Mouse (Mus musculus): Measurements from ENCODE around the gene Arid3c.
"Not testable (repeated sequence)": the region's sequence is repeated elsewhere in the genome, so short reads cannot be mapped to it uniquely, and the experiment has no call there.

The Arid3c gene

DNA sequence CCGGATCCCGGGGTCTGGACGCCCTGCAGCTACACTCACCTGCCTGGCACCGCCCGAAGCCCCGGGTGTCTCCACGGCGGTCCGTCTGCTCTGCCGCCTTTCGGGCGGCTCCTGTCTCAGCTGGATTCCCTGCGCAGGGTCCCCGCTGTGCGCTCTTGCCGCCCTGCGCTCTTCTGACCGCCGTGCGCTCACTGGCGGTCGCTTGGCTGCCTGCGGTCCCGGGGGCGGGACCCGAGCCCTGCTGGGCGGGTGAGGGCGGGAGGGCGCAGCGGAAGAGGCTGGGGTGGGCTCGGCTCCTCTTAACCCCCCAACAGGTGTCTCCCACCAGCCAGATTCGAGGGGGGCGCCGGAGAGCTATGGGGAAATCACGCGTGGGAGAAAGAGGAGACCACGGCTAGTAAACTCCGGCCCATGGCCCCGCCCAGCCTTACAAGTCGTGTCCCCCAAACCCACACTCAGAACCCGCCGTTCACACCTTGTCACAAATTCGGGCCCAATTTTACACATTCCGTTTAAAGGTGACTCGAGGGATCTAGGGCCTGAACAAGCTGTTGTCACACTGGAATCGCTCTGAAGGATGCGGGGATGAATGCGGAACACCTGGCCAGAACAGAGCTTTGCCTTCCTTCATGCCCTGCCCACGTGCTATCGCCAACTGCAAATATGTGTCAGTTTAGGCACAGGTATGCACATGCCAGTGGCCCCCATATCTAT is at the start of gene Arid3c:
TSS of gene Arid3c (minus strand) at position 91 of the 714 bp plus-strand sequence.
- no peak for DNase-seq (ENCODE audit: low read depth in 1 of 2, low spot score in 2 of 2)

DNA sequence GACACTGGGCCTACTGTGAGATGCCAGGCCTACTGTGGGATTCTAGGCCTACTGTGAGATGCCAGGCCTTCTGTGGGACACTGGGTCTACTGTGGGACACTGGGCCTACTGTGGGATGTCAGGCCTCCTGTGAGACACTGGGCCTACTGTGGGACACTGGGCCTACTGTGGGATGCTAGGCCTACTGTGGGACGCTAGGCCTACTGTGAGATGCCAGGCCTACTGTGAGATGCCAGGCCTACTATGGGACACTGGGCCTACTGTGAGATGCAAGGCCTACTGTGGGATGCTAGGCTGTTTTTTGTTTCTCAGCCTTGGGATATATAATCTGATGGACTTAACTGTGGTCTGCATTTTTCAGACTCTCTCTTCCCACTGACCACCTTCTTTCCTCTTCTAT is 44.9 kb upstream of the Arid3c start:
- DNase-seq (ENCODE audit: low read depth in 1 of 2, low spot score in 2 of 2) = not testable (repeated sequence)

DNA sequence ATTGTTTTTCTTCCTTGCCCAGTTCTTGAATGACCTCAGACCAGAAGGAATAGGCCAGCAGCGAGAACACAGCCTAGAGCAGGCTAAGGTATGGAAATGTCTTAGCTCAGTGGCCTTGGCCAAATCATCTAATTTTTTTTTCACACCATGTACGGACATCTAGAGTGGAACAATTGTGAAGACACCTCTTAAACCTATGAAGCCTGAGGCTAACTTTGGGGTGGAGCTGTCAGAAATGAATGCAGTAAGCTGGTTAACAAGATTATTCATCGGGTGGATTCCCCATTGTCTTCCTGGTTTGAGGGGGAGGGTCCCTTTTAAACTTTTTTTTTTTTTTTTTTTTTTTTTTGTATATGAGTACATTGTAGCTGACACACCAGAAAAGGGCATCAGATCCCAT is 43.6 kb upstream of the Arid3c start:
- DNase-seq (ENCODE audit: low read depth in 1 of 2, low spot score in 2 of 2) = not testable (repeated sequence)

- DNase-seq (ENCODE audit: low read depth in 1 of 2, low spot score in 2 of 2) = peak; percentile 45 to 69
These were observed 43.1 kb upstream of the Arid3c start, which contains the start of gene Ccl27a for GRCm38 (mm10) chr4:41774002-41774401. TSS of gene Ccl27a (minus strand) at chr4:41774247.

DNA sequence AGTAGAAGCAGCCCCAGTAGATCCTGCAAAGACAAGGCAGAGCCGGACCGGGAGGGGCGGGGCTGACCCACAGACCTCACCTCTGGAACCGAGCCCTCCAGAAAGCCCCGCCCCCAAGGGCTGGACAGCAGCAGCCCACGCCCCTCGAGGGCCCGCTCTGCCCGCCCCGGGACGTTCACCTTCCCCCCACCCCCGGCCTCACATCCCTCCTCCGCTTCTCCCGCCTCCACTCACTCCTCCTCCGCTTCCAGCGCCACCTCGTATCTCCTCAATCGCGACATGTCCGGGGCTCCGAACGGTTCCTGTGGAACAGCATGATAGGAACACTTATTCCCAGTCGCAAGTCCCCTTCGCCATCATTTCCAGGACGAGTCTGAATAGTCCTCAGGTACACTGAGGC is 42.6 kb upstream of the Arid3c start:
- peak; percentile 30 to 52 for DNase-seq (ENCODE audit: low read depth in 1 of 2, low spot score in 2 of 2)

DNA sequence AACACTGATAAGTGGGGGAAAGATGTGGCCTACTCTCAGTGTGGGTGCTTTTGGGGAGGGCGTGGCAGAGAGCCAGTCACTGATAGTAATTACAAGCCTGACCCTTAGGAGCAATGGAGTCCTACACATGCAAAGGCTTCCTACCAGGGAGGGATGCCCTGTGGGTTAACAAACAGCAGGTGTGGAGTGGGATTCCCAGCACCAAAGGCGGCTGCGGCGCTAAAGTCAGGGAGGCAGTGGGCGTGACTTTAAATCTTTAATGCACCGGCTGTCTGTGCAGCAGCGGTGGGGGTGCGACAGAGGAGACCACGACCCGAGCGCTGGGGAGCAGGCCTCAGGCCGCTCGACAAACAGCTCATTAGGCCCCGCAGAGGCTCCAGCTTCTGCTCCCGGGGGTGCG is 42.0 kb upstream of the Arid3c start:
- DNase-seq (ENCODE audit: low read depth in 1 of 2, low spot score in 2 of 2) = not testable (repeated sequence)

- not testable (repeated sequence) for DNase-seq (ENCODE audit: low read depth in 1 of 2, low spot score in 2 of 2)
These were observed 36.4 kb upstream of the Arid3c start for GRCm38 (mm10) chr4:41767301-41767700.

DNA sequence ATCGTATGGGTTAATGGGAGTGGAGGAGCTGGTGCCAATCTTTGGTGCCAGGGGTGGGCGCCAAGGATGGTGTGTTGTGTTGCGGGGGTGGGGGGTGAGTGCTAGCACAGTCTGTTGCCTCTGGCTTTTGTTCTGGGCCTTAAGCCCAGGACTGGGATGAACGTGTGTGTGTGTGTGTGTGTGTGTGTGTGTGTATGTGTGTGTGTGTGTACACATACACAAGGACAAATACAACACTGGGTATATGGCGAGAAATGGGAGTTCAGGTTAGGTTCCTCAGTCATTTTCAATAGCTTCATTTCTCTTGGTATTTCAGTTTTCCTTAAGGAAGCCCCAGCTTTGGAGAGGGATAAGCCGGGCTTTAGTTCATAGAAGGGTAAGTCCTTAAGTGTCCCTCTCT is 32.2 kb upstream of the Arid3c start:
- DNase-seq (ENCODE audit: low read depth in 1 of 2, low spot score in 2 of 2) = not testable (repeated sequence)

DNA sequence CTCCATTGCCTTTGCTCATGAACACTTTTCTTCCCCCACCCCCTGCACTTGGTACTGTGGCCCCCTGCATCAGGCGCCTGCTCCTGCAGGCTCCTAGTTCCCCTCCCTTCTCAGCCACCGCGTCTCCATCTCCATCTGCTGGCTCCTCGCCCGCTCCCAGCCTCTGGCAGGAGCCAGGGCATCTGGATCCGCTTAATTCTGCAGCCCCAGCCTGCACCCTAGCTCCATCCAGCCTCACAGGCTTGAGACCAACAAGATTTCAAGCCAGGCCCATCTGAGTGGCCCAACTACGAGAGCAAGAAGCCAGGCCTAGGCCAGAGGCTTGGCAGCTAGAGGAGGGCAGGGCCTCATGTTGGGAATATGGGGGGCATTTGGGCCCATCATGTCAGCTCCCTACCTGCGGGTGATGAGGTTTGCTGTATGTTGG is 31.8 kb upstream of the Arid3c start:
- not testable (repeated sequence) for DNase-seq (ENCODE audit: low read depth in 1 of 2, low spot score in 2 of 2)

DNA sequence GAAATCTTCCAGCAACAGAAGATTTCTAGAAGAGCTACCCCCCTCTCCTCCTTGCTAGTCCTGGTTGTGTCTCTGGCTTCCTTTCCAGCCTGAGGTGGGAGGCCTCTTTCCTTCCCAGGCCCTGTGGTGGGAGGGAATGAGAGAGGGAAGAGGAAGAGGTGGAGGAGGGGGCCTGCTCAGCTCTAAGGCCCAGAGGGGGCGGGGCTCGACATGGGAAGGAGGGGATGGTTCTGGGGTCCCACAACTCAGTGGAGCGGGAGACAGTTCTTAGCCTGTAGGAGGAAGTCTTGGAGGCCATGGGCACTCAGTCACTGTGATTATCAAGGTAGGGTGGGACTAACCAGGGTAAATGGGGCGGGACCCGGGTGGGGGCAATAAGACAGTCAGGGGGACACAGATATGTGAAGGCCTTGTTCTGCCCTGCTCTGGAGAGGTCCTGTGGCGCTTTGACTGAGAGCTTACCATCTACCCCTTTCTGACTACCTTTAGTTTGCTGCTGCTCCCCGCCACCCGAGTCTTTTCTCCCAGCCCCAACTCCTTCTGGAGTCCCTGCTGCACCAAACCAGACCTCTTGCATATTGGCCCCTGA is 31.3 kb upstream of the Arid3c start:
- DNase-seq (ENCODE audit: low read depth in 1 of 2, low spot score in 2 of 2) = no peak

DNA sequence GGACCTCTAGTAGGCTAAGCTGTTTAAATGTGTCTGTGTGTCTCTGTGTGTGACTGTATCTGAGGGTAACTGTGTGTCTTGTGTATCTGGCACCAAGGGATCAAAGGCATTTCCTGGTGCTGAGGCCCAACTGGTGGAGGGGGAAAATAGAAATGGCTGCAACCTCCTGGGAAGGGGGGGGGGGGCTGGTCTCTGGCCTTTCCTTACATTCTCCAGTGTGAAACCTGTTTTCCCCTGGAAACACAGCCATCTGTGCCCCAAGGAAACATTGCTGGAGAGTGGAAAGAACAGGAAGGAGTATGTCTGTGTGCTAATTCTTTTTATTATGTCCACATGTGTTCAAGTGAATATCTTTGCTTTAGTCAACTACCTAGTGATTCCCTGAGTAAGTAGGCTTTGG is 30.7 kb upstream of the Arid3c start:
- DNase-seq (ENCODE audit: low read depth in 1 of 2, low spot score in 2 of 2) = no peak

GRCm38 (mm10) chr4:41760911-41761310 is 30.0 kb upstream of the Arid3c start:
- no peak for DNase-seq (ENCODE audit: low read depth in 1 of 2, low spot score in 2 of 2)

GRCm38 (mm10) chr4:41760288-41760721 is 29.4 kb upstream of the Arid3c start:
- peak; percentile 27 to 38 for DNase-seq (ENCODE audit: low read depth in 1 of 2, low spot score in 2 of 2)

- DNase-seq (ENCODE audit: low read depth in 1 of 2, low spot score in 2 of 2) = no peak
These were observed 28.8 kb upstream of the Arid3c start for GRCm38 (mm10) chr4:41759656-41760287.

- no peak for DNase-seq (ENCODE audit: low read depth in 1 of 2, low spot score in 2 of 2)
These were observed 28.3 kb upstream of the Arid3c start for GRCm38 (mm10) chr4:41759206-41759605.

GRCm38 (mm10) chr4:41758701-41759100 is 27.8 kb upstream of the Arid3c start:
- no peak for DNase-seq (ENCODE audit: low read depth in 1 of 2, low spot score in 2 of 2)

GRCm38 (mm10) chr4:41758021-41758420 is 27.1 kb upstream of the Arid3c start:
- no peak for DNase-seq (ENCODE audit: low read depth in 1 of 2, low spot score in 2 of 2)

DNA sequence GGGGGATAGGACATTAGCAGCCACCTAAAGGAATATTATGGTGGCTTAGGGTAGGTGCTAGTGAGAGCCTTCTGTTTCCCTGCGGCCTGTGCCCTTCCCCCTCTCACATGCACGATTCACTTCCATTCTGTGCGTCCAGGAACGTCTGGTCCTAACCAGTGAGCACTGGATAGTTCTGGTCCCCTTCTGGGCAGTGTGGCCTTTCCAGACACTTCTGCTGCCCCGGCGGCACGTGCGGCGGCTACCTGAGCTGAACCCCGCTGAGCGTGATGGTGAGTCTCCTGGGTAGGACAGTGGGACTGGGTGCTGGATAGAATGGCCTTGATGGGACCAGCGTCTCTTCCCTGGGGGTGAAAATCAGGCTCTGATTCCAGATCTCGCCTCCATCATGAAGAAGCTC is 26.4 kb upstream of the Arid3c start:
- no peak for DNase-seq (ENCODE audit: low read depth in 1 of 2, low spot score in 2 of 2)

GRCm38 (mm10) chr4:41756440-41756839 is 25.5 kb upstream of the Arid3c start:
- DNase-seq (ENCODE audit: low read depth in 1 of 2, low spot score in 2 of 2) = no peak

- DNase-seq (ENCODE audit: low read depth in 1 of 2, low spot score in 2 of 2) = peak; percentile 48 to 78
These were observed 24.7 kb upstream of the Arid3c start, which contains the start of gene Sigmar1 for GRCm38 (mm10) chr4:41755338-41756305. TSS of gene Sigmar1 (minus strand) at chr4:41756157.

DNA sequence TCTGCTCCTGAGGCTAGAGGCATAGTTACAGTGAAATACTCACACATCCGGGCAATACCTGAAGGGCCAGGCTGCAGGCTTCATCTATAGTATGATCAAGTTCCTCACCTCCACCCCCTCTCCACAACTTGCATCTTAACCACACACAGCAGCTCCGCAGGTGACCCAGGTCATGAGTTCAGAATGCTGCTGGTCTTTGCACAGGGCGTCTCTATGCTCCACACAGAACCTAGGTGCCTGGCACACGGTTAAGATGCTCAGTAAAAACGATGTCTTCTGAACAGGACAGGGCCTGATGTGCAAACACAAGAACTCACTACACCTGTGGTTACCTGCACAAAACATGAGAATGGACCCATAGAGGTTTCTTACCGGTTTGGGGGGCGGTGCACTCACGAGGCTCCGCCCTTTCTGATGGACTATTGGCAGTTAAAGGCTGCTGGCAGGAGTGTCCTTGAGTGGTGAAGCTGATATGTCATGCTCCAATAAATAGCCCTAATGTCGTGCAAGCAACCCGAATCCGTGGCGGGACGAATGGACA is 23.9 kb upstream of the Arid3c start, which contains the start of gene Galt:
TSS of gene Galt (plus strand) at position 432 of the 541 bp plus-strand sequence.
- DNase-seq (ENCODE audit: low read depth in 1 of 2, low spot score in 2 of 2) = no peak

Data from monocyte, adult 2 months (primary cell).